Mouse (Mus musculus) cerebral cortex, adult 2 months (tissue): Measurements from ENCODE around the gene Prr18.

Source experiments
- WGBS: fragments of 180-500 bp; shearing (Covaris S2); methylation state at CpG from one replicate; pipeline ENCODE4 v1.1.7; 2018; 5-methylcytosine and 5-hydroxymethylcytosine counted together

The Prr18 gene

DNA sequence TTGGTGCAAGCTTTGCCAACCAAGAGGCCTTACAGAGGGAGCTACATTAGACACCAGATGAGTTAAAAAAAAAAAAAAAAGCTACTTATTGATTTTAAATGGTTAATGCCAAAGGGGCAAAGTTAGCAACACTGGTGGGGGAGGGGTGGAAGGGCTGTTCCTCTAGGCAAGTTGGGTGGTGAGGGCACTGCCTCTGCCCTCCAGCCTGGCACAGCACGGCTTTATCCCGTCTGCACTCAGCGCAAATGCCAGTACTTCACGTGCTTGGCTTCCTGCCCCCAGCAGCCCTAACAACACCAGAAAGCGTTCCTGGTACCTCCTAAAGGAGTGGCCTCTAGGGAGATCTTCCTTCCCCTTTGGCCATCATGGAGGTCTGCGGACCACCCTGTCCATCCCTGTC, 6.2 kb downstream of the Prr18 start:
- 79% methylated on average over 6 of the region's 6 CpGs for whole genome bisulfite sequencing

DNA sequence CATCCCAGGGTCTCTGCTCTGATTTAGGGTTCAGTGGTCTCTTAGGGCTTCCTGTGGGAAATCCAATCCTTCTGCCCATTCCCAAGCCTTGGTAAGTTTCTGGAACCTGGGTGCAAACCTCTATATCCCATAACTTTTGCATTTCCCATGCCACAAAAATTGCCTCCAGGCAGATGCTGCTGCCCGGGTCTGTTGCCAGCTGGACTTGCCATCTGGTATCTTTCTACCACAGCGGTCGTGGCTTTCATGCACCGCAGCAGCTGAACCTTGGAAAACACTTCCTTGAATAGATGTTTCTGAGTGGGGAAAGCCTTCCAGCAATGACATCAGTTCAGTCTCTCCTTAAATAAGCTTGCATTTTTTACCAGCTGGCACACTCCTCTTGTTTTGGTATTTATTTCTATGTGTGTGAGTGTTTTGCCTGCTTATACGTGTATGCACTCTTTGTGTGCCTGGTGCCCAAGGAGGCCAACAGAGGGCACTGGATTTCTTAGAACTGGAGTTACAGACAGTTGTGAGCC, 10.6 kb downstream of the Prr18 start:
- 28% methylated on average over 5 of the region's 5 CpGs for WGBS

DNA sequence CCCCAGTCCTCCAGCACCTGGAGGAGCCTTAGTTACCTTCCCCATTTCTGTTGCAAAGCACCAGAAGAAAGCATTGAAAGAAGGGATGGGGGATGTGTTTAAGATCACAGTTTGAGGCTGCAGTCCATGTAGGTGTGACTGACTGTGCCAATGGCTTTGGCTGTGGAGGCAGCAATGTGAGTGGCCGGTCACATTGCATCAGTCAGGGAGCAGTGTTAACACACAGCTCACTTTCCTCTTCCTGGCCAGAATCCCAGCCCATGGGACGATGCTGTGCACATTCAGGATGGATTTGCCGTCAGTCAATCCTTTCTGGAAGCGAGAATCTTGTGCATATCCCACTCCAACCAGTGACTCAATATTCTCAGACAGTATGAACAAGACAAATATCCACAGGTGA, 11.7 kb downstream of the Prr18 start:
- 76% methylated on average over 4 of the region's 4 CpGs for WGBS

DNA sequence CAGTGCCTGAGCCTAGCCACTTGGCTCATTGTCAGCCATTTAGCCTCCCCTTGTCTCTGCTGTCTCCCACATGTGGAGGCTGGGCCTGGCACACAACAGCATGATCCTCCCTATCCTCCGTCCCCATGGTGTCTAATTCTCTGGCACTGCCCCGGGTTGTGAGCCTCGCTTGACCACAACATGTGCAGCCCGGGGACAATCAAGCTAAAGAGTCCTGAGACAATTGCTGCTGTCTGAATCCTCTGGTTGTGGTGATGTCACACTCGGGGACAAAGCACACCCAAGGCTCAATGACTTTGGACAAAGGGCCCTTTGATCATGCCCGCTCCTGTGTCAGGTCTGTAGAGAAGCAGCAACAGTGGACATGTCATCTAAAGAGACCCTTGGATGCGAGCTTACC, 13.8 kb downstream of the Prr18 start:
- 63% methylated on average over 7 of the region's 7 CpGs for WGBS

DNA sequence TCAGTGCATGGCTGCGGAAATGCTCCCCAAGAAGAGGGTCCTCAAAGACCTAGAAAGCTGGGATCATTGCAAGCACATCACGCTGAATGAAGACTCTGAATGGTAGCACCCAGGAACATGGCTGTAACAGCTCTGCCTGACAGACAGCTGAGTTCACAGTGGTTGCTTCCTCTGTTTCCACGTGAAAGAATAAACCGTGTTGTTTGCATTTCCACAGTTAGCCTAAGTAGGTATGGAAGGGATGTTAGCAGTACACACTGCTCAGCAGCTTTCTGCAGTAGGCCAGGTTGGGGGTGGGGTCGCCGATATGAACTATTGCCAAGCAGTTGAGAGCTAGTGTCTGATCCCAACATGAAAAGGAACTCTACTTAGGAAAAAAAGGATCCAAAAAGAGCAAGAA, 18.4 kb downstream of the Prr18 start, which contains the start of gene T2:
Gene T2, plus strand, starts transcription at position 301 of the 400 bp plus-strand sequence.
- WGBS: 88% methylated on average over 6 of the region's 6 CpGs

DNA sequence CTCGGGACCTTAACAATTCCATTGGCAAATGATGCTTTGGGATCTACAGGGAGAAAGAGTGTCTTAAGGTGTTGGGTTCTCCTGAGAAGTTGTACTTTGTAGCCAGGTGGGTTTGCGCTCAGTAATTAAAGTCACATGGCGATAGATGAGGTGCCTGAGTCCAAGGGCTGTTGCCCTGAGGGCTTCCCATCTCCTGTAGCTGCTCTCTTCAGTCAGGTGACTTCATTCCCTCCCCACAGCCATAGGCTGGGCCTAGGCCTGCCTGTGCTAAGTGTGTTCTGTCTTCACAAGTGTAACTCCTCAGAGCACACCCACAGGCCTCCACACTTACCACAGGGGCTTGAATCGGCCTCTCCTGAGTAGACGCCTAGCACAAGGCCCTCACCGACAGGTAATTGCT, 20.2 kb downstream of the Prr18 start:
- WGBS: 91% methylated on average over 6 of the region's 6 CpGs

DNA sequence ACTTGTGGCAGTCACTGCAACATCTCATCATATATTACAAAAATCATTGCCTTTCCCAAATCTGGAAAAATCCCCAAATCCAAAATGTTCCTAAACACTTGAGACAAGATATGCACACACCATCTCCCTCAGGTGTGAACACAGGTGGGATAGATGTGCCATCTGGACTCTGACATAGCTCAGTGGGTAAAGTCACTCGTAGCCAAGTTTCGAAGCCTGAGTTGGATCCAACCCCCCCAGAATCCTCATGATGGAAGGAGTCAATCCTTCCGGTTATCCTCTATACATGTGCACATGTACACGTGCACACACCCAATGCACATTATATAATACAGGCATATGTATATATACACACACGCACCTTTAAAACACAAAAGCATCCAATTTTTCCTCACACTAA, 23.6 kb downstream of the Prr18 start:
- WGBS: 83% methylated on average over 5 of the region's 5 CpGs

DNA sequence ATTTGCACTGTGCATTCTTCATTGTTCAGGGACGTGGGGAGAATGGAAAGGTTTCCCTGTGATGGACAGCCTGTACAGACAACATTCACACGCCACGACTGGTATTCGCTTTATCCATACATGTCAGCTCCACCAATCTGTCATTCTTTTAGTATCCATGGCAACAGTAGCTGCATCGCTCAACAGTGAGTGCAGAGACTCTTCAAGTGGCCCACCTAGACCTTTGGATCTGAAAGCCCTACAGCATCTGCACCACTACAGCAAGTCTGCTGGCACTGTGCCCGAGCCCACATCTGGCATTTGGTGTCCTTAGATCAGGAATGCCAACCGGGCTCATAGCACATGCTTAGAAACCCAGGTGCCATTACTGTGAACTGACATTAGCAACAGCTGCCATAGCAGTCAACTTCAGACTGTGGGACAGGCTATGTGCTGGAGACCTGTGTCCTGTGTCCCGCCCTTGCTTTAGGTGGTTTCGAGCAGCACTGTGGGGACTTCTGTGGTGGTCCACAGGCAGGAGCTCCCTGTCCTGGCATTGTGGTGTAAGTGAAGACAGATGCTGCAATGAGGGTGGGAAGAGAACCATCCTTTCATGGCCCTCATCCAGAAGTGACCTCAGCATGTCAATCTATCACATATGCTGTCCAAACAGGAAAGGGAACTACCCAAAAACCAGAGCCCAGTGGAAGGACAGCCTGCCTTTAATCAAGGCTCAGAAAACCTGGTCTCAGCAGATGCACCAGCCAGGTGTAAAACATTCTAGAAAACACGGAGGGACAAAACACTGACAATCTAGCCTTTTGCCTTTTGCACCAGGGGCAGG, 24.2 kb downstream of the Prr18 start:
- 72% methylated on average over 10 of the region's 10 CpGs for WGBS

DNA sequence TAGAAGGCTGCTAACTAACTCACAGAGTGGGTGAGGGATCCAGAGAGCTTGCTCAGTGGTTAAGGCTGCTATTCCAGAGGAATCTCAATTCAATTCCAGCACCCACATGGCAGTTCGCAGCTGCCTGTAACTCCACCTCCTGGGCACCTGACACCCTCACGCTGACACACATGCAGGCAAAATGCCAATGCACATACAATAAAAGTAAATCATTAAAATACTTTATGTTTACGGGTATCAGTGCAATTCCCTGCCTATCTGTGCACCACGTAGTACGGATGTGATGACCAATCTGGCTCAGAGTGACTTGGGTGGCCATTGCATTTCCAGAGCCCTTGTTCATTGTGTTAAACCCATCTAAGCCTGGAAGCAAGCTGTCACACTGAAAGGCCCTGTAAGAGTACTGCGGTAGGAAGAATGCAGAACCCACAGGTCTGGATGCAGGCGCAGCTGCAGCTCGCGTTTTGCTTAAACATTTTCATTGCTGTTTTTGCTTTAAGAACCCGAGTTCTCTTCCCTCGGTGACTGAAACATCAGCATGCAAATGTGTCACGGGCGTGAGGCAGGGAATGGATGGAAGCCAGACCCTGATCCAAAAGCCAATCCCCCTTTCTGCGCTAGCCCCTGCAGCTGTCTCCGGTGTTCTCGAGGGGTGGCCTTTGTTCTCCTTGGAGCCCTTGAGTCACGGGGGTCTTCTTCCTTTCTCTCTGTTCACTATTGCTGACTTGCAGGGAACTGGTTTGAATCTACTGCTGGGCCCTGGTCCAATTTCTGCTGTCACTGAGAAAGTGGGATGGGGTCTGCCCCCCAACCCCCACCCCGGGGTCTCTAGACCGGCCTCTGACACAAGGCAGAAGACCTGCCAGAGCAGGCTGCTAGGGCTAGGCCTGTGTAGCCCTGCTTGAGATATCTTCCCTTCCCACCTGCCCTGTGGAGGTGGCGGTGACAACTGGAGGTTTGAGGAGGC, 30.5 kb downstream of the Prr18 start:
- WGBS: 16% methylated on average over 20 of the region's 20 CpGs

DNA sequence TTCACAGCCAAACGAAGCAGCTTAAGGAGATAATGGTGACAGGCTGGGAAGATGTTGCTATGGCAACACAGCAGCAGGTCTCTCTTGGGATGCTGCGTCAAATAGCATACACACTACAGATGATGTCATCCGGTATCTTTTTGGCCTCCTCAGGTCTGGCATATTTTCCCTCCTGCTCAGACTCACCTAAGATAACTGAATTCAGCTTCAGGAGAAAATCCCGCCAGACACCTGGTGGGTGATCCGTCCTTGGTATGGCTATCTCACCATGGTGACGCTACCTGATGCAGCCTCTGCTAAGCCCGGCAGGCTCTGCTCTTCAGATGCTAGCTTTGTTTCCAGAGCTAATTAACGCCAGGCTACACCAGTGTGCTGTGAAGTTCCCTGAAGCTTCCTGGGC, 31.3 kb downstream of the Prr18 start:
- 25% methylated on average over 8 of the region's 8 CpGs for WGBS

DNA sequence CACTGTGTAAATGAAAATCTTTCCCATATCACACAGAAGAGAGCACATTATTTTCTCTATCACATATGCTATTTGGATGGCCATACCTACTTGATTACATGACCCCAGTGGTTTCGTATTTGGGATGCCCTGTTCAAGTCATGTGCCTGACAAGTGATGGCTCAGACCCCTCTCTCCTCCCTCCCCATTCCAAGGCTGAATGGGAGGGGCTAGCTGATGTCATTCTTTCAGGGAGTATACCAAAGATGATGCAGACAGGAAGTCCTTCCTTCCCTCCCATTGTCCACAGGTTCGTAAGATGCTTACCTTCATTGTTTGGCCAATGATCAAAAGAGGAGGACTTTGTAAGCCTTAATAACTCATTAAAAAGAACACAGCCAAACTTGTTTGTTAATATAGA, 31.9 kb downstream of the Prr18 start:
- 58% methylated on average over 2 of the region's 2 CpGs for WGBS

DNA sequence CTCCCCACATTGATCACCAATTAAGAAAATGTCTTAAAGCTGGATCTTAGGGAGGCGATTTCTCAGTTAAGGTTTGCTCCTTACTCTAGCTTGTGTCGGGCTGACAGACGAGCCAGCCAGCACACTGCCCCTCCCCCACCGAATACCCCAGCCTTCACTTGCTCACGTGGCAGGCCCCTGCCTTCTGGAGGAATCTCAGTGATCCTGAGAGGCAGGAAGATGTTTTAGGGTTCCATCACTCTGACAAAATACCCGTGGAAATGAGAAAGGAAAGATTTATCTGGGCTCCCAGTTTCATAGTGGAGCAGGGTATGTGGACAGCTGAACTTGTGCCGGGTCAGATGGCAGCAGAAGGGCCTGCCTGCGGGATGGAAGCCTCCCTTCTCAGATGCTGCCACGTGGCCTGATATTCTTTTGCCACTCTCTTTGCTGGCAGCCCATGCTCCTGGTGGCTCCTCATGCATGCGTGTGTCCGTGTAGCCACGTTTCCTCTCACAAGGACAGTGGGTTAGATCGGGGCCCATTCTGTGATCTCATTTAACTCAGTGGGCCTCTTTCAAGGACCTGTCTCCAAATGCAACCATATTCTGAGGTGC, 33.5 kb downstream of the Prr18 start:
- 50% methylated on average over 13 of the region's 13 CpGs for WGBS

DNA sequence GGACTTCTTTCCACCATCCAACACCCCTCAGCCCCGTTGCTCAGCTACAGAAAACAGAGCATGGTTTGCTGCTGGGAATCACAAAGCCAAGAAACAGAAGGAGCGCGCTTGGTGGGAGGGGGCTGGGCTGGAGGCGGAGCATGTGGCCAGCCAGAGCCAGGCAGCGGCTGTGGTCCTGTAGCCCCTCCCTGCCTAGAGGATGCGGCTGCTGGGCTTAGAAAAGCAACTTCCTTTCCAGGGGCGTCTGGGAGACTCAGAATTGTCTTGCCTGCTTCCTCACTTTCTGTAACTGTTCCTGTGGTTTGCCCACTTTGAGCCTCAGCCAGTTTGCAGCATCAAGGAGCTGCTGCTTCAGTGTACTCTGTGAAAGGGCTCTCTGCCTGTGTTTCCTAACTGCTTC, 34.6 kb downstream of the Prr18 start:
- 1% methylated on average over 7 of the region's 7 CpGs for WGBS

DNA sequence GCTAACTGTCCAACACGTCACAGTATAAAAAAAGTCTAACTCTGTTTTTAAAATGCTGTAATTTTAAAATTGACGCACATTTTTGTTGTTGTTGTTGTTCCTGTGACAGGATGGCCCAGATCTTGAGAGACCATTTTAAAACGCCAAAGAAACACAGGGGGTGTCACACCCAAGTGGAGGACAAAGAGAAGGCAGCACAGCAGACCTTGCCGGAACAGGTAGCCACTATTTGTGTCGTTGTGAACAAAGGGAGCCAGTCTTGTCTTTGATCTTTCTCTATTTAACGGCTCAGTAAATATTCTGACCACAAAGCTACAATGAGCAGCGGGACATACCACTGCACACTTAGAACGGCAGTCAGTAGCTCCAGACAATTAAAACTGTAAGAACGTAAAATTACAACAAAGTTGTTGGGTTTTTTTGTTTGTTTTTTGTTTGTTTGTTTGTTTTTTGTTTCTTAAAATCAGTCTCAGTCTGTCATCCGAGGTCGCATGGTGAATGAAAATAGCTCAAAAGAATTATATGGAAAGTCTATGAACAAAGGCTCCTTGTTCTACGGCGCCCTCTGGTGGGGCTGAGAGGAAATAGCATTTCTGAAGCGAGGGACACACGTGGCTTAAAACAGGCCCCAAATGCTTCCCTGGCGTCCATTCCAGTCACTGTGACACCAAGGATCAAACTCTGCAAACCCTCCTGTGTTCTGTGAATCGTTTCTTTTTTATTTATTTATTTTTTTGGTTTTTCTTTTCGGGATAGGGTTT, 35.2 kb downstream of the Prr18 start:
- WGBS: under 1% methylated on average over 18 of the region's 18 CpGs

DNA sequence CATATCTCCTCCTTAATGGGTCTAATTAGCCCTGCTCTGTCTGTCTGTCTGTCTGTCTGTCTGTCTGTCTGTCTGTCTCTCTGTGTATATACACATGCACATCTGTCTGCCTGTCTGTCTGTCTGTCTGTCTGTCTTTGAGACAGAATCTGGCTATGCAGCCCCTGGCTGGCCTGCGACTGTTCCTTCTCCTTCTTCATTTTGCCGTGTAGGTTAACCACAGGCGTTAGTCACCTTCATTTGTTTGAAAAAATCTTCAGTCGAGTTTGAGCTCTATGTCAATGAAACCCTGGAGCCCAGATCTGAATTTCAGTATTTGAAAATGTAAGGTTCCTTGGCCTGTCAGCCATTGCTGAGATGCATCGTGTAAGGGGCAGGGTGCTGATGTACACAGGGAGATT, 40.0 kb downstream of the Prr18 start:
- 79% methylated on average over 5 of the region's 5 CpGs for WGBS

DNA sequence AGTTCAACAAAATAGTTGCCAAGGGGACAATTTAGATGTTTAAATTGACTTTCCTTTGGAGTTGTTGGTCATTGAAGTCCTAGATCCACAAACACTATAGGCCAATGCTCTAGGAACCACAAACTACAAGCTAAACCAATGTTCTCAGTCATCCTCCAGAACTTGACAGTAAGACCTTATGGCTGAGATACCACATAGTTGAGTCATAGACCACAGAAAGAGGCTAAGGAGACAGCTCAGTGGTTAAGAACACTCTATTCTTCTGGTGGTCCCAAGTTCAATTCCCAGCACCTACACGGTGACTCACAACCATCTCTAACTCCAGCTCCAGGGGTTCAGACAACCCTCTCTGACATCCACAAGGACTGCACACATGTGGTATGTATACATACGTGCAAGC, 48.2 kb downstream of the Prr18 start:
- WGBS: 97% methylated on average over 2 of the region's 2 CpGs

DNA sequence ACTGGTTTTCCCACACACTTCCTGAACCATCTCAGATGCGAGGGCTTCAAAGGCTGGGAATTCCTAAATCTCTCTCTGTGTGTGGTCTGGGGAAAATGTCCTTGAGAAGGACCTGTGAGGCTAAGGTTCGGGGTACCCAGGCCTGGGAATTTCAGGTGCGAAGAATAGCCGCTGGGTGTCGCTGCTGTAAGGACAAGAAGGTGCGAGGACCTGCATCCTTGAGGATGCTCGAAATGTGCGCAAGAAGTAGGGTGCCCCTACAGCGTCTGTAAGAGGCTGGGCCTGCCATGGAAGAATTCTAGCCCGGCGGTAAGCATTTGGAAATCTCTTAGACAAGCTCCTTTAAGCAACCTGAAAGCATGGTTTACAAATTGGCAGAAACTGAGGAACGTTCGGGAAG, 51.2 kb downstream of the Prr18 start:
- WGBS: 12% methylated on average over 13 of the region's 13 CpGs

DNA sequence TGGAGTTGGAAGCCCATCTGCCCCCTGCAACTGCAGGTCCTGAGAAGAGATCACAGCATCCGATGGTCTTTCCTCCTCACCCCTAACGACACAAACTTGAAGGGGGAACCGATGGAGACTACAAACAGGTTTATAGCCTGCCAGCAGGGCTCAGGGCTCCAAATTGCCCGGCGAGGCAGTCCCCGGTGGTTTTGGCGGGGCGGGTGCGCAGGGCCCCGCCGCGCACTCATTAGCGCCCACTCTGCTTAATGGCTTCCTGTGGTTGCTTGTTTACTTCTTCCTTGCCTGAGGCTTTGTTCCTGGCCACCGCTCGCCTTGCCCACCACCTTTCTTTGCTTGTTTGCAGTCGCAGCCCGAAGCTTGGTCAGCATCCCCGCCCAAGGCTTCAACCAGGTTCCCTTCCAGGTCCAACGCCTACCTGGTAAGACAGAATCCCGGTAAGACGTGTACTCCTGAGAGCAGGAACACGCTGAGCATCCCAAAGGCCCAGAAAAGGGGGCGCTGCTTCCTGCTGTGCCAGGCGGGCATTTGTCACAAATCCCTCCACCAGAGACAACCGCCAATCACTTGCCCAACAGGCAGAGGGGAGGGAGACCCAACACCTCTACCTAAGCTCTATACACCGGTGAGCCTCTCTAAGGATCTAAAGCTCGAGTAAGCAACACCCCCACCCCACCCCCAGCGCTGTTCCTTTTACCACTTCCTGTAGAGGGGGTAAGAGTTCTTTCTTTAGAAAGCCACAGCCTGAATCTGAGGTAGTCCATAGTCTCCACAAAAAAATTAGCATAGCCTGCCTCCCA, 51.9 kb downstream of the Prr18 start:
- WGBS: 6% methylated on average over 28 of the region's 28 CpGs

DNA sequence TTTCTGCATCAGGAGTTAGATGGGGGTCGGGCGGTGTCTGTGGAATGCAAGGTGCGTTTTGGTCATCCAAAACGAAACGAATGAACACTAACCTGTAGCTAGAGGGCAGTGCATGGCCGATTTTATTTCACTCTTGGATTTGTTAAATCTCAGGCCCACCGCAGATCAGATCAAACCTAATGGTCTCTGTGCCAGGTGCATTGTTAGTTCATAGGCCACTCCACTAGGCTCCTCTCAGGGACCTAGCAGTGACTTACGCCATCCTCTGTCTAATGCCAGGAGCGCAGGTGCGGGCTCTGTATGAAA, 52.5 kb downstream of the Prr18 start:
- WGBS: 26% methylated on average over 10 of the region's 10 CpGs

DNA sequence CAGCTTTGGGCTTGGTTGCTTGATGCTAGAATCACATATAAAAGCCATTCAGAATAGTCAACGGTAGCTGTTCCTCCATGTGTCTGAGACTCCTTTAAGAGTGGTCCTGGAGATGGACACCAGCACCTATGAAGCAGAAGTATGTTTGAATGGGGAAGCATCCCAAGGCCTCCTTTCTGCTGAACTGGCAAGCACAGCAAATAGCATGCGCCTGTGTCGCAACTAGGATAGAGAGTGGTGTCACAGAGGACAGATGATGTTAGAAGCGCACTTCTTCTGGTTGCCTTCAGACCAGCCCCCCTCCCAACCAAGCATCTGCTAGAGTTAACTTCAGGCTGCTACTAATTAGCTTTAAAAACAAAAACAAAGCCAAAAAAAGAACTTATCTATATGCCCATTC, 53.2 kb downstream of the Prr18 start:
- 80% methylated on average over 4 of the region's 4 CpGs for WGBS
